In the genomic region with DNA sequence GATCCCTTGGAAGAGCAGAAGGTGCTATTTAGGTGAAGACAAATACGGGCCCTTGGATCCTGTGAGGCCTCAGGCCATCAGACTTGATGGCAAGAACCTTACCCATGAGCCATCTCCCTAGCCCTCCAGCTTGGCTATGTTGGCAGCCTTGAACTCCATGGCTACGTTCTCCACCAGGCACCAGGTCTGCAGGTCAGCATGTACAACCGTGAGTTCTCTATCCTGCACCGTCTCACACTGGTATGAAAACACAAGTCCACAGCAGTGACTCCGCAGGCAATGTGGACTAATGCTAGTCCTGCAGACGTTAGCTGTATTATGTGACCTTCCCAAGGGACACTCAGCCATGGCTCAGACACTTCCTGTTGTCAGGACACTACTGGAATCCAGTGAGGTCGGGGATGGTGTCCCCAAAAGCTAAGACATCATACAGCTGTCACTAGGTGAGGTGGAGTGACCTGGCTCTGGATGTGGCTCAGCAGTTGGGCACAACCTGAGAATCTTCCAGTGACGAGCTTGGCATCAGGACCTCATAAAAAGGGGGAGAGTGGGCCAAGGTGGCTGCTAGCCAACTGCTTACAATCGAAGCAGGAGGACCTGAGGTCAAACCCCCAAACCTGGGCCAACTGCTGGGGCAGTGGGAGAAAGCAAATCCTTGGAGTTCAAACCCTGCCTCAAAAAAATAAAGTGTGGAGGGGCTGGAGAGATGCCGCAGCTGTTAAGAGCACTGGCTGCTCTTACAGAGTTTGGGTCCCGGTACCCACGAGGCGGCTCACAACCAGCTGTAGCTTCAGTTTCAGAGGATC, we compare ENCODE assay signal across 10 mouse cellular contexts. TPM values are rescaled to one million over a fixed set of nuclear protein-coding genes. Genes with fewer than 3 reads are reported as not detected.
DNase-seq lines count a peak whose midpoint lies in the region; ATAC-seq and TF ChIP-seq lines count a peak whose summit lies in the region.
"Had no signal": no experiment of that assay in that cellular context is flagged by ENCODE, and none has a peak within 500 bp of the region (broad histone marks: within the 10 kb centered on the region; RNA-seq: fewer than 3 reads in every experiment).

No protein-coding gene starts in this region.

- ATAC-seq in heart, embryonic 11.5 days (replicated peaks; ENCODE audit: insufficient number of reproducible peaks, low FRiP score, low TSS enrichment): no peak
- no peak for ATAC-seq in heart, embryonic 15.5 days (replicated peaks; ENCODE audit: insufficient number of reproducible peaks, insufficient read depth, low FRiP score, low read depth)

- H3K4me2 ChIP-seq in heart, embryonic 11.5 days: no peak overlapping the region
- H3K4me2 ChIP-seq in heart, embryonic 15.5 days: no peak overlapping the region

- H3K9ac ChIP-seq in heart, embryonic 11.5 days (ENCODE audit: low read depth, low read length): no peak overlapping the region
- H3K9ac ChIP-seq in heart, embryonic 15.5 days: no peak overlapping the region

- peak; percentile 96 for DNase-seq in heart, adult 11 months
- peak; percentile 55 for DNase-seq in kidney, postnatal 10 days
- DNase-seq in thymus, postnatal 0 days (ENCODE audit: low spot score): no peak
- no peak for DNase-seq in urinary bladder, postnatal 4 days (ENCODE audit: low spot score in 2 of 2)
- DNase-seq in thymus, postnatal 4 days: no peak
- DNase-seq: right cerebral cortex, adult 18-20 months had no signal

- no peaks in the 10 kb centered on the region for H3K27me3 ChIP-seq in heart, embryonic 11.5 days (ENCODE audit: control insufficient read depth, insufficient read depth, low read length)
- H3K27me3 ChIP-seq in heart, embryonic 15.5 days: no peaks in the 10 kb centered on the region
- H3K27me3 ChIP-seq: CH12.LX had no signal

- H3K4me1 ChIP-seq in heart, embryonic 11.5 days (ENCODE audit: control insufficient read depth, insufficient read depth, low read length): peaks cover 32% of the 10 kb centered on the region
- H3K4me1 ChIP-seq in embryonic fibroblast, embryonic 13.5 days (ENCODE audit: control insufficient read depth, insufficient read depth, low read length): peaks cover 16% of the 10 kb centered on the region
- peaks cover 51% of the 10 kb centered on the region for H3K4me1 ChIP-seq in heart, embryonic 15.5 days (replicated peaks)

- H3K9me3 ChIP-seq in heart, embryonic 11.5 days (replicated peaks; ENCODE audit: control insufficient read depth, low read length): no peaks in the 10 kb centered on the region
- no peaks in the 10 kb centered on the region for H3K9me3 ChIP-seq in heart, embryonic 15.5 days (replicated peaks)

- WGBS in heart, embryonic 11.5 days (ENCODE audit: insufficient replicate concordance): 78% methylated on average over 13 of the region's 13 CpGs
- 61% methylated on average over 13 of the region's 13 CpGs for WGBS in heart, embryonic 15.5 days

- H3K27ac ChIP-seq in heart, embryonic 11.5 days (ENCODE audit: low read depth, low read length): no peak overlapping the region
- H3K27ac ChIP-seq in embryonic fibroblast, embryonic 13.5 days (ENCODE audit: insufficient read depth, low read length): peak overlapping the region; percentile 49
- peak overlapping the region; percentile 69 for H3K27ac ChIP-seq in heart, embryonic 15.5 days

- no peak for TF ChIP-seq POLR2A in embryonic fibroblast, embryonic 13.5 days (IDR thresholded peaks at IDR 0.05; ENCODE audit: low read depth, low read length)

- peaks cover 6% of the 10 kb centered on the region; the same call in 1 of the 2 replicates for H3K36me3 ChIP-seq in heart, embryonic 11.5 days (ENCODE audit: control insufficient read depth, insufficient read depth, low read length)
- H3K36me3 ChIP-seq in heart, embryonic 15.5 days: peaks cover 7% of the 10 kb centered on the region; the same call in 1 of the 2 replicates

- TF ChIP-seq CTCF in embryonic fibroblast, embryonic 13.5 days (IDR thresholded peaks at IDR 0.05; ENCODE audit: borderline replicate concordance, insufficient read depth, low read length): no peak

- no peak overlapping the region for H3K4me3 ChIP-seq in heart, embryonic 11.5 days (ENCODE audit: low read depth, low read length)
- no peak overlapping the region for H3K4me3 ChIP-seq in embryonic fibroblast, embryonic 13.5 days (ENCODE audit: insufficient read depth, low read length)
- H3K4me3 ChIP-seq in heart, embryonic 15.5 days: no peak overlapping the region

RNA-seq across cellular contexts. Expression of a gene that starts 5.4 kb away (rescaled TPM):
- polyA plus RNA-seq in heart, embryonic 11.5 days (2014; fragmentation: Nextera tagmentation; extraction: Ambion mirVana): 90.5 and 103 TPM in 2 replicates
- polyA plus RNA-seq in embryonic fibroblast, embryonic 13.5 days (2011; ENCODE audit: insufficient read length, low read depth, missing spikeins): 14.2 and 21.2 TPM in 2 replicates
- 69.6 and 88.1 TPM in 2 replicates for polyA plus RNA-seq in heart, embryonic 15.5 days (2015; fragmentation: Nextera tagmentation; extraction: Ambion mirVana)
- 136 and 144 TPM in 2 replicates for polyA plus RNA-seq in thymus, postnatal 0 days (2015; fragmentation: Nextera tagmentation; extraction: Ambion mirVana)

RNA-seq across cellular contexts. Expression of a gene that starts 31.4 kb away (rescaled TPM):
- 11.1 and 16.0 TPM in 2 replicates for polyA plus RNA-seq in heart, embryonic 11.5 days (2014; fragmentation: Nextera tagmentation; extraction: Ambion mirVana)
- polyA plus RNA-seq in embryonic fibroblast, embryonic 13.5 days (2011; ENCODE audit: insufficient read length, low read depth, missing spikeins): 54.6 and 74.3 TPM in 2 replicates
- polyA plus RNA-seq in heart, embryonic 15.5 days (2015; fragmentation: Nextera tagmentation; extraction: Ambion mirVana): 12.9 and 25.0 TPM in 2 replicates
- 16.9 and 21.8 TPM in 2 replicates for polyA plus RNA-seq in thymus, postnatal 0 days (2015; fragmentation: Nextera tagmentation; extraction: Ambion mirVana)

RNA-seq across cellular contexts. Expression of a gene that starts 43.8 kb away (rescaled TPM):
- polyA plus RNA-seq in heart, embryonic 11.5 days (2014; fragmentation: Nextera tagmentation; extraction: Ambion mirVana): 8.9 and 9.0 TPM in 2 replicates
- polyA plus RNA-seq in embryonic fibroblast, embryonic 13.5 days (2011; ENCODE audit: insufficient read length, low read depth, missing spikeins): 59.7 and 75.7 TPM in 2 replicates
- 20.0 and 26.3 TPM in 2 replicates for polyA plus RNA-seq in heart, embryonic 15.5 days (2015; fragmentation: Nextera tagmentation; extraction: Ambion mirVana)
- polyA plus RNA-seq in thymus, postnatal 0 days (2015; fragmentation: Nextera tagmentation; extraction: Ambion mirVana): 1.8 and 2.0 TPM in 2 replicates

Comparison
In these comparisons a context has a peak if more than half of its experiments do, and no peak if none do; other contexts are left out.
1. DNase-seq: peak in heart, adult 11 months (single experiment) and kidney, postnatal 10 days (single experiment); none in thymus, postnatal 0 days (single experiment), urinary bladder, postnatal 4 days (0 of 2) and thymus, postnatal 4 days (single experiment).